Mouse (Mus musculus) spleen, adult 2 months (tissue): ENCODE measurements around the gene Arl14.

Experiments
- CTCF ChIP-seq: fragments of 200-500 bp; IDR thresholded peaks from 2 replicates; pipeline ENCODE4 v1.5.1; 2011; ENCODE audit warnings: mild to moderate bottlenecking, inconsistent platforms; ENCODE audit not compliant: insufficient read depth, insufficient read length, insufficient replicate concordance; ENCODE audit errors: extremely low read depth
- POLR2A ChIP-seq: fragments of 200-500 bp; IDR thresholded peaks from 2 replicates; pipeline ENCODE4 v1.6.1; 2011; ENCODE audit warnings: low read depth, low read length, inconsistent platforms

DNA sequence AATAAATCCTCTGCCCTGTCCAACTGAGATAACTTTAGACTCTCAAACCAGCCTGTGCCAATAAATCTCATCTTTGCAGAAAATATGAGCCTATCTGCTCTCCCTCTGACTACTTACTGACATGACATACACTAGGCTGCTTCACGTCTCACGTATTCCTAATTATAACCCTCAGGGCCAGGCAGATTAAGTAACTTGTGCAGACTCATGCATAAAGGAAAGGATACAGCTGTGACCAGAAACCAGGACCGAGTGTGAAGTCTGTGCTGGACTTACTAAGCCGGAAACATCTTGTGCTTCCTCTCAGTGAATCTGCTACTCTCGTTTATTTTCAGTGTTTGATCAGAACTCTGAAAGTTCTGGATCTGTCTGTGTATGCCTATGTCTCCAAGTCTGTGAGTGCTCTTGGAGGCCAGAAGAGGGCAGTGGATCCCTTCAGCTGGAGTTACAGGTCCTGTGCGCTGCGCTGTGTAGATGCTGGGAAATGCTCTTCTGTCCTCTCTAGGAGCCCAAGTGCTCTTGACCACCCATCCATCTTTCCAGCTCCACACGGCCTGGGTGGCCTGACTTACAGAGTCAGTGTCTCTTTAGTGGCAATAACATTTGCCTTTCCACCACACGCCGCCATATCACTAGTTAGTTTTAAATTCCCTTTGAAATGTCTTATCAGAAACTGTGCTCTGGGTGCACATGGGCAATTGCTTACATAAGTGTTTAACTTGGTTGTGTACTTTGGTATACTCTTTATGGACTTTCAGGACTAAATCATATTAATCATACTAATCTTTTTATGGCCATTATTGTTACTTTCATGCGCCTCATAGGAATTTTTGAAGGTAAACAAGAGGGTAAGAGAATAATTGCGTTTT is 13.5 kb upstream of the Arl14 start:
- TF ChIP-seq CTCF, result peak; percentile 57; the same call in 1 of the 2 replicates
- no peak for TF ChIP-seq POLR2A
